Mouse (Mus musculus): ENCODE results near the gene Olfr91. TPM values are rescaled to one million over a fixed set of nuclear protein-coding genes. Genes with fewer than 3 reads are reported as not detected.

Olfr91 gene
- polyA plus RNA-seq, 1 experiment: not detected

GRCm38 (mm10) chr17:37046312-37047112 is 51.6 kb downstream of the Olfr91 start:
- 1% methylated on average over 52 of the region's 58 CpGs for whole genome bisulfite sequencing
- Histone ChIP-seq H3K4me3 (replicated peaks; ENCODE audit: control insufficient read depth, low read depth, low read length) (peak overlapping the region; percentile 67), H3K27ac (ENCODE audit: control insufficient read depth, insufficient read depth, low read depth, low read length, poor library complexity) (peak overlapping the region; percentile 76), H3K4me1 (ENCODE audit: control insufficient read depth, insufficient read depth, low read length) (no peaks in the 10 kb centered on the region; the same call in 1 of the 2 replicates)
- TF ChIP-seq POLR2A (IDR thresholded peaks at IDR 0.05; ENCODE audit: borderline replicate concordance, control insufficient read depth, low read depth, low read length) (no peak), CTCF (IDR thresholded peaks at IDR 0.05; ENCODE audit: control insufficient read depth, insufficient read depth, low read length) (no peak)

- TF ChIP-seq CTCF (IDR thresholded peaks at IDR 0.05; ENCODE audit: control insufficient read depth, insufficient read depth, low read length) (no peak), POLR2A (IDR thresholded peaks at IDR 0.05; ENCODE audit: borderline replicate concordance, control insufficient read depth, low read depth, low read length) (no peak)
- no peaks in the 10 kb centered on the region; the same call in 1 of the 2 replicates for H3K4me1 ChIP-seq (ENCODE audit: control insufficient read depth, insufficient read depth, low read length)
- under 1% methylated on average over 51 of the region's 55 CpGs for WGBS
- H3K4me3 ChIP-seq (replicated peaks; ENCODE audit: control insufficient read depth, low read depth, low read length): peak within 1 kb of the TSS; percentile 67
- peak within 1 kb of the TSS; percentile 76 for H3K27ac ChIP-seq (ENCODE audit: control insufficient read depth, insufficient read depth, low read depth, low read length, poor library complexity)
These were observed 52.3 kb downstream of the Olfr91 start, which contains the start of gene Gabbr1 for GRCm38 (mm10) chr17:37045611-37046311. Gabbr1 (plus strand) TSS chr17:37045966.

DNA sequence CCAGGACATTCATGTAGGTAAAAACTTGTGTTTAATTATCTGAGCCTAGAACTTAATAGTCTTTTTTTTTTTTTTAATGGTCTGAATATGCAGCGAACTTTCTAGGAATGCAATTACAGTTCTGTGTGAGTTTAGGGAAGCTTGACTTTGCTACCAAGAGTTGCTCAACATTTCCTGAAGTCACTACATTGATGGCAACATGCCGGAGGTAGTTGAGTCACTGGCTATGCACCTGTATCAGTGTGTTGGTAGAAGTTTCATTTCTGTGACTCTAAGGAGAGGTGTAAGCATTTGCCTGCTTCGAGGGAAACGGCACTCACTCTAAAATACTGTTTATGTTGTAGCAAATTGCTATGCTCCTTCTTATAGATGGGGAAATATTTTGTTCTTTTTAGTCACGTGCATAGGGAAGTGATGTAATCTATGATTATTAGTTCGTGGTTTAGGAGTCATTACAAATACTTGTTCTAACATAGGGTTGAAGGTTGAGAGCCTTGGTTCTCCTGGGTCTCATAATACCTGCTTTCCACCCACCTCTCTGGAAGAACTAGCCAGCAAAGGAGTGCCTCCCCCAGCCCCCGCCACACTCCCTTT is 53.3 kb downstream of the Olfr91 start:
- no peak for TF ChIP-seq POLR2A (IDR thresholded peaks at IDR 0.05; ENCODE audit: borderline replicate concordance, control insufficient read depth, low read depth, low read length)
- no peak for TF ChIP-seq CTCF (IDR thresholded peaks at IDR 0.05; ENCODE audit: control insufficient read depth, insufficient read depth, low read length)
- WGBS: 10% methylated on average over 7 of the region's 7 CpGs

More for the DNA sequence above, 53.3 kb downstream of the Olfr91 start:
- H3K4me1 ChIP-seq (ENCODE audit: control insufficient read depth, insufficient read depth, low read length): no peaks in the 10 kb centered on the region; the same call in 1 of the 2 replicates
- H3K4me3 ChIP-seq (replicated peaks; ENCODE audit: control insufficient read depth, low read depth, low read length): peak overlapping the region; percentile 10
- H3K27ac ChIP-seq (ENCODE audit: control insufficient read depth, insufficient read depth, low read depth, low read length, poor library complexity): peak overlapping the region; percentile 71

Other genes starting within 250 kb of the Olfr91 start
- 1.6 TPM in 1 of 2 replicates, not detected in the other for gene Trim15, start 231.1 kb downstream of the Olfr91 start, polyA plus RNA-seq (2011; ENCODE audit: insufficient read depth, insufficient read length, low replicate concordance, missing spikeins)
- gene Trim10, start 228.7 kb downstream of the Olfr91 start, polyA plus RNA-seq (2011; ENCODE audit: insufficient read depth, insufficient read length, low replicate concordance, missing spikeins): 108 and 159 TPM in 2 replicates
- gene Trim40, start 208.2 kb downstream of the Olfr91 start, polyA plus RNA-seq (2011; ENCODE audit: insufficient read depth, insufficient read length, low replicate concordance, missing spikeins): not detected in 2 replicates
- gene Trim31, start 200.2 kb downstream of the Olfr91 start, polyA plus RNA-seq (2011; ENCODE audit: insufficient read depth, insufficient read length, low replicate concordance, missing spikeins): not detected in 2 replicates
- gene Rnf39, start 155.4 kb downstream of the Olfr91 start, polyA plus RNA-seq (2011; ENCODE audit: insufficient read depth, insufficient read length, low replicate concordance, missing spikeins): not detected in 2 replicates
- gene Ppp1r11, start 146.5 kb downstream of the Olfr91 start, polyA plus RNA-seq (2011; ENCODE audit: insufficient read depth, insufficient read length, low replicate concordance, missing spikeins): 21.2 and 37.5 TPM in 2 replicates
- 53.8 and 62.7 TPM in 2 replicates for gene Znrd1, start 139.7 kb downstream of the Olfr91 start, polyA plus RNA-seq (2011; ENCODE audit: insufficient read depth, insufficient read length, low replicate concordance, missing spikeins)
- 4.0 and 7.8 TPM in 2 replicates for gene Znrd1as, start 139.7 kb downstream of the Olfr91 start, polyA plus RNA-seq (2011; ENCODE audit: insufficient read depth, insufficient read length, low replicate concordance, missing spikeins)
- 1.8 TPM in 1 of 2 replicates, not detected in the other for gene 2410137M14Rik, start 117.0 kb downstream of the Olfr91 start, polyA plus RNA-seq (2011; ENCODE audit: insufficient read depth, insufficient read length, low replicate concordance, missing spikeins)
- 5.6 and 15.2 TPM in 2 replicates for gene H2-M5, start 108.7 kb downstream of the Olfr91 start, polyA plus RNA-seq (2011; ENCODE audit: insufficient read depth, insufficient read length, low replicate concordance, missing spikeins)
- gene Zfp57, start 97.1 kb downstream of the Olfr91 start, polyA plus RNA-seq (2011; ENCODE audit: insufficient read depth, insufficient read length, low replicate concordance, missing spikeins): 1.3 and 19.0 TPM in 2 replicates
- gene Mog, start 74.9 kb downstream of the Olfr91 start, polyA plus RNA-seq (2011; ENCODE audit: insufficient read depth, insufficient read length, low replicate concordance, missing spikeins): not detected in 2 replicates
- gene Gabbr1, start 52.3 kb downstream of the Olfr91 start, polyA plus RNA-seq (2011; ENCODE audit: insufficient read depth, insufficient read length, low replicate concordance, missing spikeins): 19.5 and 47.1 TPM in 2 replicates
- gene Olfr90, start 9.8 kb downstream of the Olfr91 start, polyA plus RNA-seq (2011; ENCODE audit: insufficient read depth, insufficient read length, low replicate concordance, missing spikeins): not detected in 2 replicates
- not detected in 2 replicates for gene Olfr92, start 21.8 kb upstream of the Olfr91 start, polyA plus RNA-seq (2011; ENCODE audit: insufficient read depth, insufficient read length, low replicate concordance, missing spikeins)
- not detected in 2 replicates for gene Olfr93, start 63.2 kb upstream of the Olfr91 start, polyA plus RNA-seq (2011; ENCODE audit: insufficient read depth, insufficient read length, low replicate concordance, missing spikeins)
- gene Ubd, start 95.6 kb upstream of the Olfr91 start, polyA plus RNA-seq (2011; ENCODE audit: insufficient read depth, insufficient read length, low replicate concordance, missing spikeins): 6.7 and 19.8 TPM in 2 replicates
- not detected in 2 replicates for gene Olfr94, start 102.7 kb upstream of the Olfr91 start, polyA plus RNA-seq (2011; ENCODE audit: insufficient read depth, insufficient read length, low replicate concordance, missing spikeins)
- gene Olfr95, start 114.8 kb upstream of the Olfr91 start, polyA plus RNA-seq (2011; ENCODE audit: insufficient read depth, insufficient read length, low replicate concordance, missing spikeins): 0.40 TPM in 1 of 2 replicates, not detected in the other
- not detected in 2 replicates for gene Olfr96, start 121.9 kb upstream of the Olfr91 start, polyA plus RNA-seq (2011; ENCODE audit: insufficient read depth, insufficient read length, low replicate concordance, missing spikeins)
- gene Olfr97, start 139.1 kb upstream of the Olfr91 start, polyA plus RNA-seq (2011; ENCODE audit: insufficient read depth, insufficient read length, low replicate concordance, missing spikeins): not detected in 2 replicates
- not detected in 2 replicates for gene Olfr98, start 165.5 kb upstream of the Olfr91 start, polyA plus RNA-seq (2011; ENCODE audit: insufficient read depth, insufficient read length, low replicate concordance, missing spikeins)
- 3.7 and 8.7 TPM in 2 replicates for gene H2-M3, start 171.9 kb upstream of the Olfr91 start, polyA plus RNA-seq (2011; ENCODE audit: insufficient read depth, insufficient read length, low replicate concordance, missing spikeins)
- gene Olfr99, start 185.2 kb upstream of the Olfr91 start, polyA plus RNA-seq (2011; ENCODE audit: insufficient read depth, insufficient read length, low replicate concordance, missing spikeins): not detected in 2 replicates
- gene Olfr101, start 206.0 kb upstream of the Olfr91 start, polyA plus RNA-seq (2011; ENCODE audit: insufficient read depth, insufficient read length, low replicate concordance, missing spikeins): not detected in 2 replicates
- not detected in 2 replicates for gene Olfr102, start 218.8 kb upstream of the Olfr91 start, polyA plus RNA-seq (2011; ENCODE audit: insufficient read depth, insufficient read length, low replicate concordance, missing spikeins)
- not detected in 2 replicates for gene Olfr103, start 241.4 kb upstream of the Olfr91 start, polyA plus RNA-seq (2011; ENCODE audit: insufficient read depth, insufficient read length, low replicate concordance, missing spikeins)

Measured in bone marrow, adult 2 months (tissue).